Mouse (Mus musculus) G1E (cell line): ENCODE results near the gene Ccl11.

Experiments
- CTCF ChIP-seq: IDR thresholded peaks from 2 replicates; pipeline ENCODE4 v1.5.1; 2012; ENCODE audit warnings: low read depth, low read length, inconsistent platforms, mixed read lengths
- GATA1 ChIP-seq: IDR thresholded peaks from 2 replicates; pipeline ENCODE4 v1.6.1; 2012; ENCODE audit warnings: borderline replicate concordance, low read length, inconsistent platforms, mixed read lengths
- GATA2 ChIP-seq: IDR thresholded peaks from 2 replicates; pipeline ENCODE4 v1.6.1; 2012; ENCODE audit warnings: low read depth, low read length, inconsistent platforms, borderline replicate concordance
- POLR2AphosphoS5 ChIP-seq: IDR thresholded peaks from 2 replicates; pipeline ENCODE4 v1.6.1; 2012; ENCODE audit warnings: low read depth, low read length, inconsistent platforms; ENCODE audit not compliant: insufficient replicate concordance
- TAL1 ChIP-seq: conservative IDR thresholded peaks from 2 replicates; pipeline ENCODE4 v1.6.1; 2012; ENCODE audit warnings: low read depth, low read length, inconsistent platforms, mixed read lengths

DNA sequence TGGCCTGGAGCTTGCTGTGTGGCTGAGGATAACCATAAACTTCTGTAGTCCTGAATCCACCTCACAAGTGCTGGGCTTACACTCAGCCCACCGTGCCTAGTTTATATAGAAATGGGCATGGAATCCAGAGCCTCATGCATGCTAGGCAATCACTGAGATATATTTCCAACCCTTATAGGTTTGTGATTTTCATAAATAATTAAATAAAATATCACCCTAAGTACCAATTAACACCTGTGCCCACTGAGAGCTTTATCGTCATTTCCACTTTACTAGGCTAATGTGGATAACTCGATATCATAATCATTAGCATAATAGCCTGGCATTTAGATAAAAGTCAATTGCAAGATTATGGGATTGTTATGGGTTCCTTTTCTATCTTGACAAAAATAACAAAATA is 26.7 kb downstream of the Ccl11 start:
- TF ChIP-seq CTCF (no peak), GATA1 (no peak), POLR2AphosphoS5 (no peak), GATA2 (no peak), TAL1 (no peak)
